Mouse (Mus musculus) liver, embryonic 14.5 days (tissue): ENCODE results near the gene Capzb. TPM values are rescaled to one million over a fixed set of nuclear protein-coding genes. Genes with fewer than 3 reads are reported as not detected.
A peak's percentile ranks its signal among the peaks of the same experiment; 100 is the strongest.

Experiments used
- ATAC-seq: fragments of 200-750 bp; cut with Nextera tagmentation; 2 replicates; pipeline ENCODE4 v1.8.0; 2017; ENCODE audit warnings: moderate number of reproducible peaks, mild to moderate bottlenecking, moderate library complexity; ENCODE audit not compliant: insufficient read depth
- DNase-seq, 3 experiments: peaks; one replicate each; pipeline ENCODE4 v3.0.0-alpha.2; 2012 to 2013; ENCODE audit warnings: low read depth in 3 of 3, low spot score in 3 of 3
- H3K27ac ChIP-seq: fragments of 300-500 bp; sonication (generic); 2 replicates; pipeline ENCODE4 v1.5.1; 2014; ENCODE audit warnings: moderate library complexity, mild to moderate bottlenecking, control low read depth, inconsistent platforms
- H3K27me3 ChIP-seq: fragments of 300-500 bp; sonication (generic); 2 replicates; pipeline ENCODE4 v1.6.1; 2014; ENCODE audit warnings: mild to moderate bottlenecking, low read length, moderate library complexity; ENCODE audit not compliant: control insufficient read depth, insufficient read depth
- H3K36me3 ChIP-seq: fragments of 300-500 bp; sonication (generic); replicated peaks from 2 replicates; pipeline ENCODE4 v1.6.1; 2014; ENCODE audit warnings: low read depth; ENCODE audit not compliant: control insufficient read depth, insufficient read depth
- H3K4me1 ChIP-seq, 2 experiments: fragments of 200-500 bp in 1 of 2; fragments of 300-500 bp in 1 of 2; sonication (generic) in 1 of 2; replicated peaks; 2 replicates each; pipeline ENCODE4 v1.6.1; 2012 to 2014; ENCODE audit warnings: antibody characterized with exemption in 1 of 2, inconsistent platforms in 1 of 2, low read length in 1 of 2; ENCODE audit not compliant: control insufficient read depth in 2 of 2, insufficient read depth in 2 of 2
- H3K4me2 ChIP-seq: fragments of 300-500 bp; sonication (generic); 2 replicates; pipeline ENCODE4 v1.6.1; 2014; ENCODE audit warnings: low read depth, mild to moderate bottlenecking, control low read depth, moderate library complexity
- H3K4me3 ChIP-seq, 2 experiments: fragments of 200-500 bp in 1 of 2; fragments of 300-500 bp in 1 of 2; sonication (generic) in 1 of 2; 2 replicates each; pipeline ENCODE4 v1.5.1; 2012 to 2014; ENCODE audit warnings: low read depth in 2 of 2, low read length in 2 of 2, mild to moderate bottlenecking in 2 of 2, control low read depth in 1 of 2, inconsistent platforms in 1 of 2, moderate library complexity in 1 of 2; ENCODE audit not compliant: insufficient read depth in 1 of 2
- H3K9ac ChIP-seq: fragments of 300-500 bp; sonication (generic); replicated peaks from 2 replicates; pipeline ENCODE4 v1.6.1; 2014; ENCODE audit warnings: mild to moderate bottlenecking, control low read depth, moderate library complexity
- H3K9me3 ChIP-seq: fragments of 300-500 bp; sonication (generic); 2 replicates; pipeline ENCODE4 v1.6.1; 2016; ENCODE audit warnings: low read length, mixed read lengths; ENCODE audit not compliant: control insufficient read depth
- CTCF ChIP-seq: IDR thresholded peaks from 2 replicates; pipeline ENCODE4 v1.5.1; 2016; ENCODE audit warnings: antibody characterized with exemption, low read depth, control low read depth
- EP300 ChIP-seq: IDR thresholded peaks from 2 replicates; pipeline ENCODE4 v1.6.1; 2016; ENCODE audit warnings: antibody characterized with exemption, low read depth
- WGBS: fragments of 180-500 bp; shearing (Covaris S2); extraction: QIAGEN DNeasy Blood & Tissue Kit; methylation state at CpG from one replicate; pipeline ENCODE4 v1.1.7; 2014; ENCODE audit not compliant: insufficient replicate concordance; 5-methylcytosine and 5-hydroxymethylcytosine counted together
- polyA plus RNA-seq, 2 experiments: library from polyadenylated mRNA; depleted of rRNA in 1 of 2; stranded (reverse) in 1 of 2; unstranded in 1 of 2; fragments of >200 nt; fragmentation: Nextera tagmentation in 1 of 2; extraction: Ambion mirVana in 1 of 2; gene quantifications; 2 replicates each; pipeline versions ENCODE4 v1.2.1 to v1.2.3; 2012 to 2014

Capzb gene
- polyA plus RNA-seq, 2 experiments: 63.0 to 110 TPM

DNA sequence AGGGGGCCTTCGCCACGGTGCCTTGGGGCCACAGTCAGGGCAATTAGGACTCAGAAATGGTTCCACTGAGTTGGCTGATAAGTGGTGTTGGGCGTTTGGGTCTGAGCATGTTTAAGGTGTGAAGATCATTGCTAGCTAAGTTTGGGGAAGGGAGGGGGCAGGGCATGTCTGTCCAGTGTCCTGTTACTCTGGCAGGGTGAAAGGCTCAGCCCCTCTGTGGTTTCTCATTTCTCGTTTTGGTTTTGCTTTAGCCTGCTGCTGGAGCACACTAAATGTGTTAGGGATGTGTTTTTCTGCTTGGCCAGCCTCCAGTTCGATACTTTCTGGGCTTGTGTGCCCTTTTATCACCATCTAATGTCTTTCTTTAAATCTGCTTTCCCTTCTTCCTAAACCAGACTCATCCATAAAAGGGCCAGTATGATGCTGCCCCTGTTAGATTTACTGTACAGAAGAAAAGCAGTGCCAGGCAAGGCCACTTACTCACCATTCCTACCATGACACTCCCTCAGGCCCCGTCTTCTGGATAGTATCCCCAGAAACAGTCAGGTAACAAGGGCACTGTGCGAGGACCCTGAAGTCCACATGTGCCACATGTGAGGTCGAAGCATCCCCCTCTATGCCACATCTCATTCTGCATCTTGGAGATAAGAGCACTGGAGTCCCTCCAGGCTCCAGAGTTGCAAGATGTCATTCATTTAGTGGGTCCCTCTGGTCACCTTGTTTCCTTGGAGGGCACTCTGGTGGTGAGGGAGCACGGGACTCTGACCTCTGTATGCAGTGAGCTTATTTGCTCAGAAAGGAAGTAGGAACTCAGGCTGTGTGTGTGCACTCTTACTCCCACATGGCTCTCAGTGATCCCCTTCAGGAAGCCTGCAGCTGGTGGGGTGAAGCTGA lies 15.8 kb downstream of the Capzb start:
- no peak overlapping the region for H3K9ac ChIP-seq
- no peaks in the 10 kb centered on the region for H3K27me3 ChIP-seq
- H3K4me1 ChIP-seq: peaks cover 23 to 43% of the 10 kb centered on the region in 2 experiments
- no peak overlapping the region; the same call in 1 of the 2 replicates for H3K27ac ChIP-seq
- DNase-seq: no peak
- H3K4me2 ChIP-seq: peak overlapping the region; percentile 23
- H3K4me3 ChIP-seq: no peak overlapping the region
- no peak for TF ChIP-seq EP300
- no peak for TF ChIP-seq CTCF
- H3K9me3 ChIP-seq: no peaks in the 10 kb centered on the region
- ATAC-seq: no peak
- 18% methylated on average over 9 of the region's 9 CpGs for WGBS
- no peaks in the 10 kb centered on the region for H3K36me3 ChIP-seq

DNA sequence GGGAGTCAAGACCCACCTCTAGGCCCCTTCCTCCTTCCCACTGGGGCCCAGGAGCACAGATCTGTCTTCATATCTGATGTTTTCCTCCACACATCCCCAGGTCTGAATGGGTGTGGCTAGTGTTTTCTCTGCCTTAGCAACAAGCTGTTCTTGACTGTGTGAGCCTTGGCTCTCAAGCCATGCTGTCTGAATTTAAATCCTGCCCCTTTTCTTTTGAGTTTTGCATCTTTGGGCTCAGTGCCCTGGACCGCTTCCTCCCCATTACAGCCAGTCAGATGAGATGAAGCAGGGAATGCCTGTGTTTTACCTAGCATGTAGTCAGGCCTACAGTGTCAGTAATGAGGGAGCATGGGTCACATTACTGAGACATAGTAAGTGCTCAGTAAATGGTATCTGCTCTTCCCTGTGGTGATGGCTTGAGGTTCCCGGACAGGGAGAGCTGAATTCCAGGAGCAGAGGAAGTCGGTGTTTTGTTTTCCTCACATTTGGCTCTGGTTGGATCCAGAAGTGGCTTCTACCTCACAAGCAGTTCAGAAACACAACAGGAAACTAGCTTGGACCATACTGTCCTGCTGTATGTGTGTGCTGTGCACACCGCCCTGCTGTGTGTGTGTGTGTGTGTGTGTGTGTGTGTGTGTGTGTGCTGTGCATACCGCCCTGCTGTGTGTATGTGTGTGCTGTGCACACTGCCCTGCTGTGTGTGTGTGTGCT lies 16.6 kb downstream of the Capzb start:
- WGBS: 67% methylated on average over 5 of the region's 5 CpGs
- ATAC-seq: 0 out of 2 replicates have a peak, but pooled peaks have one; percentile 28
- H3K9me3 ChIP-seq: no peaks in the 10 kb centered on the region
- no peak overlapping the region for H3K27ac ChIP-seq
- H3K4me2 ChIP-seq: no peak overlapping the region
- no peak overlapping the region for H3K9ac ChIP-seq
- peaks cover 23 to 42% of the 10 kb centered on the region in 2 experiments for H3K4me1 ChIP-seq
- no peaks in the 10 kb centered on the region for H3K27me3 ChIP-seq
- TF ChIP-seq EP300: no peak
- no peak for TF ChIP-seq CTCF
- H3K4me3 ChIP-seq: no peak overlapping the region
- no peak for DNase-seq
- no peaks in the 10 kb centered on the region for H3K36me3 ChIP-seq

GRCm38 (mm10) chr4:139211975-139212831 lies 19.5 kb downstream of the Capzb start:
- DNase-seq: no peak
- 32% methylated on average over 17 of the region's 17 CpGs for WGBS
- H3K9ac ChIP-seq: peak overlapping the region; percentile 41; the same call in 1 of the 2 replicates
- H3K4me3 ChIP-seq: 0 out of 4 replicates have a peak overlapping the region, but pooled peaks of 1 of the 2 experiments have one; percentile 17
- peak; percentile 72 for ATAC-seq
- H3K9me3 ChIP-seq: no peaks in the 10 kb centered on the region
- H3K36me3 ChIP-seq: no peaks in the 10 kb centered on the region
- H3K27me3 ChIP-seq: no peaks in the 10 kb centered on the region
- H3K4me2 ChIP-seq: peak overlapping the region; percentile 54
- H3K4me1 ChIP-seq: peaks cover 23 to 42% of the 10 kb centered on the region in 2 experiments
- no peak overlapping the region for H3K27ac ChIP-seq
- TF ChIP-seq EP300 (no peak), CTCF (peak; percentile 49)

- H3K27ac ChIP-seq: no peak overlapping the region
- TF ChIP-seq CTCF (no peak), EP300 (no peak)
- no peak overlapping the region for H3K9ac ChIP-seq
- no peak overlapping the region for H3K4me3 ChIP-seq
- H3K4me2 ChIP-seq: no peak overlapping the region
- no peaks in the 10 kb centered on the region for H3K36me3 ChIP-seq
- H3K4me1 ChIP-seq: peaks cover 22 to 36% of the 10 kb centered on the region in 2 experiments
- no peak for DNase-seq
- WGBS: 79% methylated on average over 10 of the region's 10 CpGs
- no peak for ATAC-seq
- no peaks in the 10 kb centered on the region for H3K27me3 ChIP-seq
- no peaks in the 10 kb centered on the region for H3K9me3 ChIP-seq
Observed at GRCm38 (mm10) chr4:139213086-139213485, 20.4 kb downstream of the Capzb start.
